Mouse (Mus musculus): ENCODE results near the gene Hspa4. TPM values are rescaled to one million over a fixed set of nuclear protein-coding genes. Genes with fewer than 3 reads are reported as not detected.
A peak's percentile ranks its signal among the peaks of the same experiment; 100 is the strongest.

Hspa4 gene
- polyA plus RNA-seq, 1 experiment = 111 TPM

GRCm38 (mm10) chr11:53254926-53255325 is 45.3 kb downstream of the Hspa4 start:
- Histone ChIP-seq H3K27ac (ENCODE audit: insufficient read depth, low read depth, low read length) (peak overlapping the region; percentile 36; the same call in 1 of the 2 replicates), H3K4me1 (ENCODE audit: control insufficient read depth, insufficient read depth, low read length) (peaks cover 4% of the 10 kb centered on the region; the same call in 1 of the 2 replicates), H3K4me3 (ENCODE audit: insufficient read depth, low read length) (no peak overlapping the region)
- TF ChIP-seq POLR2A (IDR thresholded peaks at IDR 0.05; ENCODE audit: borderline replicate concordance, low read depth, low read length) (no peak), CTCF (IDR thresholded peaks at IDR 0.05; ENCODE audit: low read depth, low read length) (peak; percentile 92)

GRCm38 (mm10) chr11:53254428-53254827 is 45.8 kb downstream of the Hspa4 start:
- H3K4me3 ChIP-seq (ENCODE audit: insufficient read depth, low read length) = no peak overlapping the region
- peaks cover 4% of the 10 kb centered on the region; the same call in 1 of the 2 replicates for H3K4me1 ChIP-seq (ENCODE audit: control insufficient read depth, insufficient read depth, low read length)
- no peak overlapping the region for H3K27ac ChIP-seq (ENCODE audit: insufficient read depth, low read depth, low read length)
- TF ChIP-seq POLR2A (IDR thresholded peaks at IDR 0.05; ENCODE audit: borderline replicate concordance, low read depth, low read length) = no peak
- TF ChIP-seq CTCF (IDR thresholded peaks at IDR 0.05; ENCODE audit: low read depth, low read length) = no peak

- no peak overlapping the region for H3K4me3 ChIP-seq (ENCODE audit: insufficient read depth, low read length)
- no peak overlapping the region for H3K27ac ChIP-seq (ENCODE audit: insufficient read depth, low read depth, low read length)
- TF ChIP-seq POLR2A (IDR thresholded peaks at IDR 0.05; ENCODE audit: borderline replicate concordance, low read depth, low read length) (no peak), CTCF (IDR thresholded peaks at IDR 0.05; ENCODE audit: low read depth, low read length) (no peak)
- peaks cover 2% of the 10 kb centered on the region; the same call in 1 of the 2 replicates for H3K4me1 ChIP-seq (ENCODE audit: control insufficient read depth, insufficient read depth, low read length)
These were observed 47.8 kb downstream of the Hspa4 start for GRCm38 (mm10) chr11:53252186-53253119.

- no peak overlapping the region for H3K27ac ChIP-seq (ENCODE audit: insufficient read depth, low read depth, low read length)
- TF ChIP-seq CTCF (IDR thresholded peaks at IDR 0.05; ENCODE audit: low read depth, low read length) = no peak
- TF ChIP-seq POLR2A (IDR thresholded peaks at IDR 0.05; ENCODE audit: borderline replicate concordance, low read depth, low read length) = no peak
- H3K4me1 ChIP-seq (ENCODE audit: control insufficient read depth, insufficient read depth, low read length) = peaks cover 2% of the 10 kb centered on the region; the same call in 1 of the 2 replicates
- H3K4me3 ChIP-seq (ENCODE audit: insufficient read depth, low read length) = no peak overlapping the region
These were observed 49.5 kb downstream of the Hspa4 start for GRCm38 (mm10) chr11:53250796-53251195.

- no peak for TF ChIP-seq POLR2A (IDR thresholded peaks at IDR 0.05; ENCODE audit: borderline replicate concordance, low read depth, low read length)
- no peak for TF ChIP-seq CTCF (IDR thresholded peaks at IDR 0.05; ENCODE audit: low read depth, low read length)
- H3K4me3 ChIP-seq (ENCODE audit: insufficient read depth, low read length) = no peak overlapping the region
- H3K4me1 ChIP-seq (ENCODE audit: control insufficient read depth, insufficient read depth, low read length) = no peaks in the 10 kb centered on the region
- no peak overlapping the region for H3K27ac ChIP-seq (ENCODE audit: insufficient read depth, low read depth, low read length)
These were observed 50.6 kb downstream of the Hspa4 start for GRCm38 (mm10) chr11:53249686-53250085.

DNA sequence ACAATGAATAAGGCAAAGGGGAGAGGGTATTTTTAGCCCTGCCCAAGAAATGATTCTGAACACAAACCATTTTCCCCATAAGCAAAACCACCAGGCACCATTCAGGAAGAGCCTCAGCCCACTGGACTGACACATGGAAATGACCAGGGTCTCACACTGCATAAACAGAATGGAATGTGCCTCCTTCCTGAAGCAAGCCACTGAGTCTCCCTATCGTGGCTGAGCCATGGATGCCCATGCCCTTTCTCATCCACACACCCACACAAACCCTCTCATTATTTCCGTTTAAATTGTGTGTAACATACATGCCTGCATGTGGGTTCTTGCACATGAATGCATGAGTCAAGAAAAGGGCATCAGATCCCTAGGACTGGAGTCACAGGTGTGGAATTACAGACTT is 54.7 kb downstream of the Hspa4 start:
- no peak overlapping the region for H3K27ac ChIP-seq (ENCODE audit: insufficient read depth, low read depth, low read length)
- TF ChIP-seq CTCF (IDR thresholded peaks at IDR 0.05; ENCODE audit: low read depth, low read length) (no peak), POLR2A (IDR thresholded peaks at IDR 0.05; ENCODE audit: borderline replicate concordance, low read depth, low read length) (no peak)
- H3K4me3 ChIP-seq (ENCODE audit: insufficient read depth, low read length) = no peak overlapping the region
- no peaks in the 10 kb centered on the region for H3K4me1 ChIP-seq (ENCODE audit: control insufficient read depth, insufficient read depth, low read length)

DNA sequence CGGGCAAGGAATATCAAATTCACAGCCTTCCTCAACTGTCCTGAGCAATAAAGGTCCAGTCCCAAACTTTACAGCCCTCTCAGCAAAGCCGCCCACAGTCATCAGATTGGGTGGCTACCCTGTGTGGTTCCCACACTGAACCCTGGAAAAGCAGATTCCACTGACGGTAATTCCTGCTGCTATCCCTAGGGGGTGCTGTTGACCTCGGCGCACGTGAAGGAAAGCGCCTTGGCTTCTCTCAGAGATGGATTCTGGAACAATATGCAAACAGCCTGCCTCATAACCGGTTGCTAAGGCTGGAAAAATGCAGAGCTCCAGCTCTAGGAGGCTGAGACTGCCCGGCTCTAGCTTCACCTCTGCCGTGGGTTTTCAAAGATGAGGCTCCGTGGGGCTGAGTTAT is 57.1 kb downstream of the Hspa4 start:
- H3K4me3 ChIP-seq (ENCODE audit: insufficient read depth, low read length) = no peak overlapping the region
- no peak overlapping the region for H3K27ac ChIP-seq (ENCODE audit: insufficient read depth, low read depth, low read length)
- TF ChIP-seq POLR2A (IDR thresholded peaks at IDR 0.05; ENCODE audit: borderline replicate concordance, low read depth, low read length) (no peak), CTCF (IDR thresholded peaks at IDR 0.05; ENCODE audit: low read depth, low read length) (peak; percentile 45)
- no peaks in the 10 kb centered on the region for H3K4me1 ChIP-seq (ENCODE audit: control insufficient read depth, insufficient read depth, low read length)

DNA sequence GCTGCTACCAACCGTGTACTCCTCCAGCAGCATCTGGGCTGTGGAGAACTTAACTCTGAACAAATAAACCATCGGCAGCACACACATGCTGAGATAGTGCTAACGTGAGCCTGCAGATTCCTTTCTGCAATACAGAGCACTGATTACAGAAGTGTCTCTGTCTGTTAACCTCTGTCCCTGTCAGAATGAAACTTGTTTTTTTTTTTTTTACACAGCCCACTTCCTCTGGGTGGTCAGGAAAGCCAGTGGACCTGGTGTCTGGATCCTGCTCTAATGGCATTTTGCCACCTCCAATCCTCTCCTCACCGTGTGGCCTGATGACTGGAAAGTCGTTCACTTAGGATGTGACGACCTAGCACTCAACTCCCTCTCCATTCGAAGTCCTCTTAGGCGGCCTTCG is 66.7 kb downstream of the Hspa4 start:
- Histone ChIP-seq H3K4me3 (ENCODE audit: insufficient read depth, low read length) (no peak overlapping the region), H3K4me1 (ENCODE audit: control insufficient read depth, insufficient read depth, low read length) (peaks cover 2% of the 10 kb centered on the region; the same call in 1 of the 2 replicates), H3K27ac (ENCODE audit: insufficient read depth, low read depth, low read length) (no peak overlapping the region)
- no peak for TF ChIP-seq CTCF (IDR thresholded peaks at IDR 0.05; ENCODE audit: low read depth, low read length)
- no peak for TF ChIP-seq POLR2A (IDR thresholded peaks at IDR 0.05; ENCODE audit: borderline replicate concordance, low read depth, low read length)

DNA sequence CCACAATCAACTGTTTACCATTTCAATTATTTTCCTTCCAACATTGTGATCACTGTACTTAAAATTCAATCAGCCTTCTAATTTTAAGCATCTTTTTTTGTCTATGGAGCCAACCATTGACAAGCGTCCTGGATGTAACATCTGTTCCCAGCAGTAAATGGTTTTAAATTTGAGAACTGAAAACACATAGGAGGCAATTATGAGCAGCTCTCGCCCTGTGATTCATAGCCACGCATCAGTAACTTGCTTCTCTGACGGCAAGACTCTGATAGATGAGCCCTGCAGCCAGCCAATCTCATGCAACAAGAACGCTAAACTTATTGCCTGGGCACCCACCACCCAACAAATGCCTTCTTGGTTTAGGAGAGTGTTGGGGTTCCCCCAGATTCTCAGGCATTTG is 68.4 kb downstream of the Hspa4 start:
- no peak overlapping the region for H3K27ac ChIP-seq (ENCODE audit: insufficient read depth, low read depth, low read length)
- H3K4me1 ChIP-seq (ENCODE audit: control insufficient read depth, insufficient read depth, low read length) = peaks cover 2% of the 10 kb centered on the region; the same call in 1 of the 2 replicates
- no peak for TF ChIP-seq POLR2A (IDR thresholded peaks at IDR 0.05; ENCODE audit: borderline replicate concordance, low read depth, low read length)
- no peak for TF ChIP-seq CTCF (IDR thresholded peaks at IDR 0.05; ENCODE audit: low read depth, low read length)
- no peak overlapping the region for H3K4me3 ChIP-seq (ENCODE audit: insufficient read depth, low read length)

- H3K4me3 ChIP-seq (ENCODE audit: insufficient read depth, low read length) = no peak overlapping the region
- peaks cover 2% of the 10 kb centered on the region; the same call in 1 of the 2 replicates for H3K4me1 ChIP-seq (ENCODE audit: control insufficient read depth, insufficient read depth, low read length)
- H3K27ac ChIP-seq (ENCODE audit: insufficient read depth, low read depth, low read length) = no peak overlapping the region
- TF ChIP-seq CTCF (IDR thresholded peaks at IDR 0.05; ENCODE audit: low read depth, low read length) = no peak
- TF ChIP-seq POLR2A (IDR thresholded peaks at IDR 0.05; ENCODE audit: borderline replicate concordance, low read depth, low read length) = no peak
These were observed 71.2 kb downstream of the Hspa4 start for GRCm38 (mm10) chr11:53229011-53229410.
